Mouse (Mus musculus): Measurements from ENCODE around the gene Dmwd. TPM values are rescaled to one million over a fixed set of nuclear protein-coding genes. Genes with fewer than 3 reads are reported as not detected.

Gene Dmwd
- polyA plus RNA-seq, 1 experiment from 2014 or later, result 3.2 TPM

DNA sequence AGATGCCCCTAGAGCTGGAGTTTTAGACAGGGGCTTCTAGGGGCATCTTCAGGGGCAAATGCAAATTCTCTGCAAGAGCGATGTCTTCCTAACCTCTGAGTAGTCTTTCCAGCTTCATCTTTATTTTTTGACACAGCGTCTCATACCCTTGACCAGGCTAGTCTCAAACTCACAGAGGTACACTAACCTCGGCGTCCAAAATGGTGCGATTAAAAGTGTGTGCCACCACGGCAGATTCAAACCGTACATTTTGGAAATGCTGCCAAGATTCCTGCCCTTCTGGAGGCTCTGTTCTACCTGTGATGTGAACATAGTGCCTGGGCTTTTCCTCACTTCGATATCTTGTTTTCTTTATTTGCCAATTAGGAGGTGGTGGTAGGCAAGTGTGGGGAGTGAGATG is 43.1 kb downstream of the Dmwd start:
- no peak for ATAC-seq
- H3K9ac ChIP-seq (replicated peaks), result no peak overlapping the region
- TF ChIP-seq EP300 (IDR thresholded peaks at IDR 0.05; ENCODE audit: low read depth) (no peak), CTCF (IDR thresholded peaks at IDR 0.05; ENCODE audit: low read depth) (no peak)
- H3K27ac ChIP-seq (ENCODE audit: low read depth), result no peak overlapping the region
- H3K4me3 ChIP-seq (ENCODE audit: low read depth, low read length), result no peak overlapping the region
- H3K27me3 ChIP-seq (ENCODE audit: insufficient read depth, low read length), result no peaks in the 10 kb centered on the region
- DNase-seq, result no peak
- peak overlapping the region; percentile 48 for H3K4me2 ChIP-seq (ENCODE audit: low read depth, low read length)
- no peaks in the 10 kb centered on the region for H3K36me3 ChIP-seq (replicated peaks; ENCODE audit: insufficient read depth, low read length)
- peaks cover 21% of the 10 kb centered on the region for H3K4me1 ChIP-seq (ENCODE audit: insufficient read depth)
- H3K9me3 ChIP-seq (ENCODE audit: low read length), result no peaks in the 10 kb centered on the region
- 91% methylated on average over 8 of the region's 8 CpGs for WGBS (ENCODE audit: insufficient replicate concordance)

DNA sequence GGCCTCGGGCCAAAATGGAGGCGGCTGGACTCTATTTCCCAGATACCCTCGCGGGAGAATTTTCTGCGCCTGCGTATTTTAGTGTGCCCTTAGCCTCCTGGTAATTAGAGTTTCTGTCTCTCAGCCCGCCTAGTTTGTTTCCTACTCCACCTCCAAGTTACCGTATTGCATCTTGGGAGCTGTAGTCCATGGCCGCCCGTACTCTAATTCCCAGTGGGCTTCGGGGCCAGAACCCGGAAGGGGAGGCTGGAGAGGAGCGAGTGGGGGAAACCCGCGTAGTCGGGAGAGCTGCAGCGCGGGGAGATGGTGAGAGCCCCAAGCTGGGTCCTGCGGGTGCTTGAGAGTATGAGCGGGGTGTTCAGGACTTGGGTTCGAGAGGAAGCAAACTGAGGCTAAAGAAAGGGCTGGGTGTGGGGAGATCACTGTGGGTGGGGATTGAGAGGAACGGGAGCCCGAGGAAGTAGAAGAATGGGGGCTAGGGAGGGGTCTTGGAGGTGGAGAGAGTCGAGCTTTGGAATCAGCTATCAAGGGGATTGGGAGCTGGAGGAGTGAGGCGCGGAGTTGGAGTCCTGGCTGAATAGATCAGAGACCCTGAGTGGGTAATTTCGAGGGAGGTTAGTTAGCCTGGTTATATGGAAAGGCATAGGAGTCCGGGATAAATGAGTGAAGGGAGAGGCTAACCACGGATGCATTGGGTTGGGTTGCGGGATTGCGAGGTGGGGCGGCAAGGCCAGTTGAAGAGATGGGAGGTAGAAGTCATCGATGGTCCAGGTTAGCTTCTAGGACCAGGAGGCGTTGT is 43.8 kb downstream of the Dmwd start, which contains the start of gene Fbxo46:
Gene Fbxo46, plus strand, starts transcription at position 229 of the 799 bp plus-strand sequence.
- Histone ChIP-seq H3K36me3 (replicated peaks; ENCODE audit: insufficient read depth, low read length) (no peaks in the 10 kb centered on the region), H3K4me2 (ENCODE audit: low read depth, low read length) (peak within 1 kb of the TSS; percentile 89), H3K9me3 (ENCODE audit: low read length) (no peaks in the 10 kb centered on the region), H3K4me3 (ENCODE audit: low read depth, low read length) (peak within 1 kb of the TSS; percentile 75), H3K9ac (replicated peaks) (peak within 1 kb of the TSS; percentile 75), H3K4me1 (ENCODE audit: insufficient read depth) (peaks cover 21% of the 10 kb centered on the region), H3K27ac (ENCODE audit: low read depth) (peak within 1 kb of the TSS; percentile 49), H3K27me3 (ENCODE audit: insufficient read depth, low read length) (no peaks in the 10 kb centered on the region)
- TF ChIP-seq CTCF (IDR thresholded peaks at IDR 0.05; ENCODE audit: low read depth) (no peak), EP300 (IDR thresholded peaks at IDR 0.05; ENCODE audit: low read depth) (no peak)
- WGBS (ENCODE audit: insufficient replicate concordance), result 1% methylated on average over 34 of the region's 34 CpGs
- peak; percentile 98 for ATAC-seq
- DNase-seq, result peak; percentile 91

GRCm38 (mm10) chr7:19121686-19122085 is 45.7 kb downstream of the Dmwd start:
- Histone ChIP-seq H3K9ac (replicated peaks) (no peak overlapping the region), H3K9me3 (ENCODE audit: low read length) (no peaks in the 10 kb centered on the region), H3K4me2 (ENCODE audit: low read depth, low read length) (no peak overlapping the region), H3K4me1 (ENCODE audit: insufficient read depth) (peaks cover 21% of the 10 kb centered on the region), H3K4me3 (ENCODE audit: low read depth, low read length) (no peak overlapping the region), H3K36me3 (replicated peaks; ENCODE audit: insufficient read depth, low read length) (no peaks in the 10 kb centered on the region), H3K27ac (ENCODE audit: low read depth) (no peak overlapping the region), H3K27me3 (ENCODE audit: insufficient read depth, low read length) (no peaks in the 10 kb centered on the region)
- DNase-seq (no peak), ATAC-seq (no peak)
- no peak for TF ChIP-seq EP300 (IDR thresholded peaks at IDR 0.05; ENCODE audit: low read depth)
- TF ChIP-seq CTCF (IDR thresholded peaks at IDR 0.05; ENCODE audit: low read depth), result no peak
- WGBS (ENCODE audit: insufficient replicate concordance), result 79% methylated on average over 4 of the region's 4 CpGs

DNA sequence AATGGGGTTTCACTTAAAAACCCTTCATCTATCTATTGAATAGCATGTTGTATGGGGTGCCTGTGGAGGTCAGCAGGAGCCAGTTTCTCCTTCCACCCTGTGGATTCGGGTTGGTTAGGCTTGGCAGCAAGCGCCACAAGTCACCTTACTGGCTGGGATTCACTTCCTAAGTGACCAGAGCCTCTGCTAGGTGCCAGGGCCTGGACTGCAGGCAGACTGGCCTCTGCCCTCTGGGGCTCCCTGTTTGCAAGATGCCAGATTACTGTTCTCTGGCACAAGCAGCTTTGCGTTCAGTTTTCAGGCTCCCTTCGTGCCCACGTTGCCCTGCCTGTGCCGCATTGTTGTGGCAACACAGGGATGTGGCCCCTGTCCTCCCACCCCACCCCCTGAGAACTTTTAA is 48.7 kb downstream of the Dmwd start:
- DNase-seq, result no peak
- ATAC-seq, result no peak
- Histone ChIP-seq H3K27me3 (ENCODE audit: insufficient read depth, low read length) (no peaks in the 10 kb centered on the region), H3K36me3 (replicated peaks; ENCODE audit: insufficient read depth, low read length) (0 out of 2 replicates have a peak, but pooled peaks cover 2% of the 10 kb centered on the region), H3K9me3 (ENCODE audit: low read length) (no peaks in the 10 kb centered on the region), H3K4me3 (ENCODE audit: low read depth, low read length) (no peak overlapping the region), H3K4me2 (ENCODE audit: low read depth, low read length) (no peak overlapping the region), H3K9ac (replicated peaks) (no peak overlapping the region), H3K4me1 (ENCODE audit: insufficient read depth) (peaks cover 14% of the 10 kb centered on the region), H3K27ac (ENCODE audit: low read depth) (no peak overlapping the region)
- TF ChIP-seq CTCF (IDR thresholded peaks at IDR 0.05; ENCODE audit: low read depth) (no peak), EP300 (IDR thresholded peaks at IDR 0.05; ENCODE audit: low read depth) (no peak)
- WGBS (ENCODE audit: insufficient replicate concordance), result 83% methylated on average over 6 of the region's 6 CpGs

DNA sequence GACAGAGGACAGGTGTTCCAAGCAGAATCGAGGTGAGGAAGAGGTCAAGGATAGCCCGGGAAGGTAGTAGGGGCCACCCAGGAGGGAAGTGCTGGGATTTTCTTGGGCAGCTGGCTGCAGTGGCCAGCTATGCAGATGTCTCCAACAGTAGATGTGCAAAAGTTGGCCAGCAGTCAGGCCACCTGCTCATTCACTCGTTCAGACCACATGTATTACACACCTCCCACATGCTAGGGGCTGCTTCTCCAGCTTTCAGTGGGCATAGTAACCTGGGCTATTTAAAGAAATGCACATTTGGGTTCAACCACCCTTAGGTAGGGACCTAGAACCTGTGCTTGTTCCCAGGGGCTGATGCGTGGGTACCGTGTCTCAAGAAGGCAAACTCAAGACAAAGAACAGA is 51.7 kb downstream of the Dmwd start:
- DNase-seq (no peak), ATAC-seq (no peak)

GRCm38 (mm10) chr7:19129396-19129795 is 53.4 kb downstream of the Dmwd start:
- Histone ChIP-seq H3K27ac (ENCODE audit: low read depth) (no peak overlapping the region), H3K27me3 (ENCODE audit: insufficient read depth, low read length) (no peaks in the 10 kb centered on the region), H3K4me3 (ENCODE audit: low read depth, low read length) (no peak overlapping the region), H3K9ac (replicated peaks) (no peak overlapping the region), H3K9me3 (ENCODE audit: low read length) (no peaks in the 10 kb centered on the region), H3K4me2 (ENCODE audit: low read depth, low read length) (no peak overlapping the region), H3K4me1 (ENCODE audit: insufficient read depth) (peaks cover 6% of the 10 kb centered on the region), H3K36me3 (replicated peaks; ENCODE audit: insufficient read depth, low read length) (0 out of 2 replicates have a peak, but pooled peaks cover 2% of the 10 kb centered on the region)
- no peak for DNase-seq
- TF ChIP-seq CTCF (IDR thresholded peaks at IDR 0.05; ENCODE audit: low read depth) (no peak), EP300 (IDR thresholded peaks at IDR 0.05; ENCODE audit: low read depth) (no peak)
- 89% methylated on average over 5 of the region's 5 CpGs for WGBS (ENCODE audit: insufficient replicate concordance)
- no peak for ATAC-seq

More for the DNA sequence above, 51.7 kb downstream of the Dmwd start:
- no peaks in the 10 kb centered on the region for H3K27me3 ChIP-seq (ENCODE audit: insufficient read depth, low read length)
- H3K4me1 ChIP-seq (ENCODE audit: insufficient read depth), result peaks cover 6% of the 10 kb centered on the region
- no peak overlapping the region for H3K4me3 ChIP-seq (ENCODE audit: low read depth, low read length)
- H3K36me3 ChIP-seq (replicated peaks; ENCODE audit: insufficient read depth, low read length), result 0 out of 2 replicates have a peak, but pooled peaks cover 2% of the 10 kb centered on the region
- WGBS (ENCODE audit: insufficient replicate concordance), result 88% methylated on average over 5 of the region's 5 CpGs
- no peak overlapping the region for H3K4me2 ChIP-seq (ENCODE audit: low read depth, low read length)
- no peaks in the 10 kb centered on the region for H3K9me3 ChIP-seq (ENCODE audit: low read length)
- H3K9ac ChIP-seq (replicated peaks), result no peak overlapping the region
- no peak overlapping the region for H3K27ac ChIP-seq (ENCODE audit: low read depth)
- TF ChIP-seq CTCF (IDR thresholded peaks at IDR 0.05; ENCODE audit: low read depth) (no peak), EP300 (IDR thresholded peaks at IDR 0.05; ENCODE audit: low read depth) (no peak)

Measured in liver, postnatal 0 days (tissue).